10 mouse cellular contexts compared by ENCODE assay signal in the genomic region with DNA sequence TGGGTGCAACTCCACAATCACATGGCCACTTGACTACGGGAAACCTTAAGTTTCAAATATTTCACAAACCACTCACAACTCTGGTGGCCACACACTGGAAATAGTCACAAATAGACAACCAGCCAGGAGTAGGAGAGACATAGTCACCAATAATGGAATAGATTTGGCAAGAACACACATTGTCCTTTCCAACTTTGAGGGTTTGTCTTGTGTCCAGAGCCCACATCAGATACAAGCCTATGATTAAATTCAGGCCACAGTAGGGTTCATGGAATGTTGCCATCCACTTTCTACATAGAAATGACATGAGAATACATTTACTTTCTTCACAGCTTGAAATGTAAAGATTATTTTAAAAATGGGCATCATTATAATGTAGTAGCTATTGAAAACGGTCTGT.
"Had no signal": no experiment of that assay in that cellular context is flagged by ENCODE, and none has a peak within 500 bp of the region (broad histone marks: within the 10 kb centered on the region; RNA-seq: fewer than 3 reads in every experiment).

No protein-coding gene starts in this region.

- ATAC-seq: liver, postnatal 0 days; midbrain, embryonic 13.5 days had no signal

- H3K36me3 ChIP-seq: limb, embryonic 12.5 days; liver, embryonic 13.5 days; midbrain, embryonic 13.5 days had no signal

- H3K27me3 ChIP-seq: limb, embryonic 12.5 days; liver, embryonic 13.5 days; midbrain, embryonic 13.5 days had no signal

- H3K9me3 ChIP-seq: limb, embryonic 12.5 days; liver, embryonic 13.5 days; midbrain, embryonic 13.5 days had no signal

- H3K4me2 ChIP-seq: limb, embryonic 12.5 days; liver, embryonic 13.5 days; midbrain, embryonic 13.5 days had no signal

- H3K4me1 ChIP-seq: limb, embryonic 12.5 days; liver, embryonic 13.5 days; midbrain, embryonic 13.5 days had no signal

- H3K27ac ChIP-seq: kidney, postnatal 0 days; limb, embryonic 12.5 days; liver, embryonic 13.5 days; midbrain, embryonic 13.5 days had no signal

- H3K9ac ChIP-seq: limb, embryonic 12.5 days; liver, embryonic 13.5 days; liver, postnatal 0 days; midbrain, embryonic 13.5 days had no signal

- DNase-seq: kidney, adult 9 months; kidney, postnatal 36 days; liver; liver, embryonic 13.5 days; liver, postnatal 0 days; right cerebral cortex, postnatal 14 days; thymus, postnatal 4 days had no signal

- H3K4me3 ChIP-seq: limb, embryonic 12.5 days; liver, embryonic 13.5 days; midbrain, embryonic 13.5 days had no signal
